Mouse (Mus musculus): ENCODE data around the gene Steap3. TPM values are rescaled to one million over a fixed set of nuclear protein-coding genes. Genes with fewer than 3 reads are reported as not detected.

The Steap3 gene
- polyA plus RNA-seq, 1 experiment from 2014 or later = 3.2 TPM

- Histone ChIP-seq H3K4me1 (ENCODE audit: control insufficient read depth, insufficient read depth, low read length) (no peaks in the 10 kb centered on the region), H3K27me3 (ENCODE audit: control insufficient read depth, insufficient read depth, low read length) (no peaks in the 10 kb centered on the region)
- WGBS = 87% methylated on average over 4 of the region's 4 CpGs
Observed at GRCm38 (mm10) chr1:120198942-120199341, 73.6 kb downstream of the Steap3 start.

GRCm38 (mm10) chr1:120198151-120198550, 74.4 kb downstream of the Steap3 start:
- H3K4me3 ChIP-seq (replicated peaks; ENCODE audit: low read depth, low read length) = no peak overlapping the region
- ATAC-seq (ENCODE audit: low FRiP score, low TSS enrichment) = no peak
- H3K9me3 ChIP-seq (ENCODE audit: control insufficient read depth, low read length) = no peaks in the 10 kb centered on the region
- H3K27ac ChIP-seq (replicated peaks; ENCODE audit: low read depth, low read length) = no peak overlapping the region
- DNase-seq = no peak
- H3K27me3 ChIP-seq (ENCODE audit: control insufficient read depth, insufficient read depth, low read length) = no peaks in the 10 kb centered on the region
- no peak overlapping the region for H3K9ac ChIP-seq (replicated peaks; ENCODE audit: low read length)
- WGBS = 44% methylated on average over 3 of the region's 3 CpGs
- no peaks in the 10 kb centered on the region for H3K4me1 ChIP-seq (ENCODE audit: control insufficient read depth, insufficient read depth, low read length)
- H3K4me2 ChIP-seq (ENCODE audit: low read length) = no peak overlapping the region
- H3K36me3 ChIP-seq (ENCODE audit: control insufficient read depth, insufficient read depth, low read length) = no peaks in the 10 kb centered on the region

More at GRCm38 (mm10) chr1:120198942-120199341, 73.6 kb downstream of the Steap3 start:
- Histone ChIP-seq H3K9me3 (ENCODE audit: control insufficient read depth, low read length) (no peaks in the 10 kb centered on the region), H3K36me3 (ENCODE audit: control insufficient read depth, insufficient read depth, low read length) (no peaks in the 10 kb centered on the region), H3K4me3 (replicated peaks; ENCODE audit: low read depth, low read length) (no peak overlapping the region), H3K27ac (replicated peaks; ENCODE audit: low read depth, low read length) (no peak overlapping the region), H3K4me2 (ENCODE audit: low read length) (no peak overlapping the region), H3K9ac (replicated peaks; ENCODE audit: low read length) (no peak overlapping the region)
- ATAC-seq (ENCODE audit: low FRiP score, low TSS enrichment) (no peak), DNase-seq (no peak)

GRCm38 (mm10) chr1:120197189-120197588, 75.3 kb downstream of the Steap3 start:
- ATAC-seq (ENCODE audit: low FRiP score, low TSS enrichment) = peak; percentile 53; the same call in 1 of the 2 replicates

GRCm38 (mm10) chr1:120196724-120197123, 75.8 kb downstream of the Steap3 start:
- H3K4me2 ChIP-seq (ENCODE audit: low read length) = no peak overlapping the region
- H3K4me1 ChIP-seq (ENCODE audit: control insufficient read depth, insufficient read depth, low read length) = no peaks in the 10 kb centered on the region
- no peak overlapping the region for H3K4me3 ChIP-seq (replicated peaks; ENCODE audit: low read depth, low read length)
- no peaks in the 10 kb centered on the region for H3K27me3 ChIP-seq (ENCODE audit: control insufficient read depth, insufficient read depth, low read length)
- H3K36me3 ChIP-seq (ENCODE audit: control insufficient read depth, insufficient read depth, low read length) = no peaks in the 10 kb centered on the region
- 80% methylated on average over 2 of the region's 2 CpGs for WGBS
- no peak overlapping the region for H3K27ac ChIP-seq (replicated peaks; ENCODE audit: low read depth, low read length)
- no peak overlapping the region for H3K9ac ChIP-seq (replicated peaks; ENCODE audit: low read length)
- no peaks in the 10 kb centered on the region for H3K9me3 ChIP-seq (ENCODE audit: control insufficient read depth, low read length)
- DNase-seq = no peak
- no peak for ATAC-seq (ENCODE audit: low FRiP score, low TSS enrichment)

More at GRCm38 (mm10) chr1:120197189-120197588, 75.3 kb downstream of the Steap3 start:
- Histone ChIP-seq H3K9ac (replicated peaks; ENCODE audit: low read length) (no peak overlapping the region), H3K4me1 (ENCODE audit: control insufficient read depth, insufficient read depth, low read length) (no peaks in the 10 kb centered on the region), H3K4me2 (ENCODE audit: low read length) (no peak overlapping the region), H3K9me3 (ENCODE audit: control insufficient read depth, low read length) (no peaks in the 10 kb centered on the region), H3K27me3 (ENCODE audit: control insufficient read depth, insufficient read depth, low read length) (no peaks in the 10 kb centered on the region), H3K27ac (replicated peaks; ENCODE audit: low read depth, low read length) (no peak overlapping the region), H3K36me3 (ENCODE audit: control insufficient read depth, insufficient read depth, low read length) (no peaks in the 10 kb centered on the region), H3K4me3 (replicated peaks; ENCODE audit: low read depth, low read length) (no peak overlapping the region)
- WGBS = 17% methylated on average over 5 of the region's 5 CpGs
- peak; percentile 88 for DNase-seq

- Histone ChIP-seq H3K9me3 (ENCODE audit: control insufficient read depth, low read length) (no peaks in the 10 kb centered on the region), H3K36me3 (ENCODE audit: control insufficient read depth, insufficient read depth, low read length) (no peaks in the 10 kb centered on the region), H3K4me3 (replicated peaks; ENCODE audit: low read depth, low read length) (no peak overlapping the region), H3K27me3 (ENCODE audit: control insufficient read depth, insufficient read depth, low read length) (no peaks in the 10 kb centered on the region), H3K27ac (replicated peaks; ENCODE audit: low read depth, low read length) (no peak overlapping the region), H3K4me2 (ENCODE audit: low read length) (no peak overlapping the region), H3K4me1 (ENCODE audit: control insufficient read depth, insufficient read depth, low read length) (no peaks in the 10 kb centered on the region), H3K9ac (replicated peaks; ENCODE audit: low read length) (no peak overlapping the region)
- no peak for DNase-seq
- WGBS = 62% methylated on average over 5 of the region's 5 CpGs
- no peak for ATAC-seq (ENCODE audit: low FRiP score, low TSS enrichment)
Observed at GRCm38 (mm10) chr1:120195947-120196346, 76.6 kb downstream of the Steap3 start.

GRCm38 (mm10) chr1:120193586-120193985, 78.9 kb downstream of the Steap3 start:
- H3K4me3 ChIP-seq (replicated peaks; ENCODE audit: low read depth, low read length) = no peak overlapping the region
- H3K36me3 ChIP-seq (ENCODE audit: control insufficient read depth, insufficient read depth, low read length) = no peaks in the 10 kb centered on the region
- 89% methylated on average over 10 of the region's 10 CpGs for WGBS
- no peaks in the 10 kb centered on the region for H3K9me3 ChIP-seq (ENCODE audit: control insufficient read depth, low read length)
- H3K4me1 ChIP-seq (ENCODE audit: control insufficient read depth, insufficient read depth, low read length) = no peaks in the 10 kb centered on the region
- no peaks in the 10 kb centered on the region for H3K27me3 ChIP-seq (ENCODE audit: control insufficient read depth, insufficient read depth, low read length)
- no peak overlapping the region for H3K9ac ChIP-seq (replicated peaks; ENCODE audit: low read length)
- no peak overlapping the region for H3K4me2 ChIP-seq (ENCODE audit: low read length)
- DNase-seq (no peak), ATAC-seq (ENCODE audit: low FRiP score, low TSS enrichment) (no peak)
- no peak overlapping the region for H3K27ac ChIP-seq (replicated peaks; ENCODE audit: low read depth, low read length)

GRCm38 (mm10) chr1:120192321-120192720, 80.2 kb downstream of the Steap3 start:
- H3K27ac ChIP-seq (replicated peaks; ENCODE audit: low read depth, low read length) = no peak overlapping the region
- WGBS = 80% methylated on average over 6 of the region's 6 CpGs
- ATAC-seq (ENCODE audit: low FRiP score, low TSS enrichment) = no peak

GRCm38 (mm10) chr1:120190946-120191345, 81.6 kb downstream of the Steap3 start:
- H3K9ac ChIP-seq (replicated peaks; ENCODE audit: low read length) = no peak overlapping the region
- DNase-seq (no peak), ATAC-seq (ENCODE audit: low FRiP score, low TSS enrichment) (no peak)
- H3K27me3 ChIP-seq (ENCODE audit: control insufficient read depth, insufficient read depth, low read length) = no peaks in the 10 kb centered on the region
- no peaks in the 10 kb centered on the region for H3K9me3 ChIP-seq (ENCODE audit: control insufficient read depth, low read length)
- no peaks in the 10 kb centered on the region; the same call in 1 of the 2 replicates for H3K4me1 ChIP-seq (ENCODE audit: control insufficient read depth, insufficient read depth, low read length)
- H3K27ac ChIP-seq (replicated peaks; ENCODE audit: low read depth, low read length) = no peak overlapping the region
- H3K4me2 ChIP-seq (ENCODE audit: low read length) = no peak overlapping the region
- no peak overlapping the region for H3K4me3 ChIP-seq (replicated peaks; ENCODE audit: low read depth, low read length)
- H3K36me3 ChIP-seq (ENCODE audit: control insufficient read depth, insufficient read depth, low read length) = no peaks in the 10 kb centered on the region
- whole genome bisulfite sequencing = 93% methylated on average over 6 of the region's 6 CpGs

More at GRCm38 (mm10) chr1:120192321-120192720, 80.2 kb downstream of the Steap3 start:
- Histone ChIP-seq H3K9ac (replicated peaks; ENCODE audit: low read length) (no peak overlapping the region), H3K4me1 (ENCODE audit: control insufficient read depth, insufficient read depth, low read length) (no peaks in the 10 kb centered on the region), H3K27me3 (ENCODE audit: control insufficient read depth, insufficient read depth, low read length) (no peaks in the 10 kb centered on the region), H3K4me3 (replicated peaks; ENCODE audit: low read depth, low read length) (no peak overlapping the region), H3K9me3 (ENCODE audit: control insufficient read depth, low read length) (no peaks in the 10 kb centered on the region), H3K4me2 (ENCODE audit: low read length) (no peak overlapping the region), H3K36me3 (ENCODE audit: control insufficient read depth, insufficient read depth, low read length) (no peaks in the 10 kb centered on the region)
- no peak for DNase-seq

GRCm38 (mm10) chr1:120190300-120190699, 82.2 kb downstream of the Steap3 start:
- H3K36me3 ChIP-seq (ENCODE audit: control insufficient read depth, insufficient read depth, low read length) = no peaks in the 10 kb centered on the region
- DNase-seq (no peak), ATAC-seq (ENCODE audit: low FRiP score, low TSS enrichment) (no peak)
- H3K4me1 ChIP-seq (ENCODE audit: control insufficient read depth, insufficient read depth, low read length) = no peaks in the 10 kb centered on the region; the same call in 1 of the 2 replicates
- no peaks in the 10 kb centered on the region for H3K27me3 ChIP-seq (ENCODE audit: control insufficient read depth, insufficient read depth, low read length)
- WGBS = 93% methylated on average over 2 of the region's 2 CpGs
- no peak overlapping the region for H3K9ac ChIP-seq (replicated peaks; ENCODE audit: low read length)
- H3K4me3 ChIP-seq (replicated peaks; ENCODE audit: low read depth, low read length) = no peak overlapping the region
- no peaks in the 10 kb centered on the region for H3K9me3 ChIP-seq (ENCODE audit: control insufficient read depth, low read length)
- H3K27ac ChIP-seq (replicated peaks; ENCODE audit: low read depth, low read length) = no peak overlapping the region
- H3K4me2 ChIP-seq (ENCODE audit: low read length) = no peak overlapping the region
